Mouse (Mus musculus): Measurements from ENCODE around the gene Abhd2.

Gene Abhd2

DNA sequence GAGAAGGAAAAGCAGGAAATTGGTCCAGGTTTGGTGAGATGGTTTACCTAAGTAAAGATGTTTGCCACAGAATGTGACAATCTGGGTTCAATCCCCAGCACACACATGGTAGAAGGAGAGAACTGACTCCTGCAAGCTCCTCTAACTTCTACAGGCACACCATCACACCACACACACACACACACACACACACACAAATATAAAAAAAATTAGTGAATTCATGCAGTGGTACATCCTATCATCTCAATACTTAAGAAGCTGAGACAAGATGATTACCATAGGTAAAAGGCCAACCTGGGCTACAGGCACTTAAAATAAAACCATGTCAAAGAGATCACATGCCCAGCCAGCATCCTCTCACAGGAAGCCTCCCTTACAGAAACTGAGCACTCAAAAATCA is 101.0 kb downstream of the Abhd2 start:
- in situ Hi-C loops (cut with MboI, MseI) = loop anchor here (5.0 kb wide), 1 partner anchor 98 kb away; no protein-coding TSS in a partner anchor

DNA sequence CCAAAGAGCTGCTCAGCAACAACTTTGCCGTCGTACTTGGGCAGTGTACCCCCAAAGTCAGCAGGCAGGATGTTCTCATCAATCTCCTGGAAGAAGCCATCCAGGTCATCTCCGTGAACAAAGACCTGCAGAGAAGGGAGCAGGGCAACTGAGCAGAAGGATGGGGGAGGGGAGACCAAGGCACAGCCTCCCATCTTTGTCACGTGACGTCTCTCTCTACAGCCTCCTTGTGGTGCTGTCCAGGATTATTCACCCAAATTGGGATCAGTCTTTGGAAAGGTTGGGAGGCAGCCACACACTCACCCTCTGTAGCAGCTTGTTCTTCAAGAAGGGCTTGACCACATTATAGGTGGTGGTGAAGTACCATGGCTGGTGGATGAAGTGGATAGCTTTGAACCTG is 102.6 kb downstream of the Abhd2 start:
- in situ Hi-C loops (cut with MboI, MseI) = no loop called here

DNA sequence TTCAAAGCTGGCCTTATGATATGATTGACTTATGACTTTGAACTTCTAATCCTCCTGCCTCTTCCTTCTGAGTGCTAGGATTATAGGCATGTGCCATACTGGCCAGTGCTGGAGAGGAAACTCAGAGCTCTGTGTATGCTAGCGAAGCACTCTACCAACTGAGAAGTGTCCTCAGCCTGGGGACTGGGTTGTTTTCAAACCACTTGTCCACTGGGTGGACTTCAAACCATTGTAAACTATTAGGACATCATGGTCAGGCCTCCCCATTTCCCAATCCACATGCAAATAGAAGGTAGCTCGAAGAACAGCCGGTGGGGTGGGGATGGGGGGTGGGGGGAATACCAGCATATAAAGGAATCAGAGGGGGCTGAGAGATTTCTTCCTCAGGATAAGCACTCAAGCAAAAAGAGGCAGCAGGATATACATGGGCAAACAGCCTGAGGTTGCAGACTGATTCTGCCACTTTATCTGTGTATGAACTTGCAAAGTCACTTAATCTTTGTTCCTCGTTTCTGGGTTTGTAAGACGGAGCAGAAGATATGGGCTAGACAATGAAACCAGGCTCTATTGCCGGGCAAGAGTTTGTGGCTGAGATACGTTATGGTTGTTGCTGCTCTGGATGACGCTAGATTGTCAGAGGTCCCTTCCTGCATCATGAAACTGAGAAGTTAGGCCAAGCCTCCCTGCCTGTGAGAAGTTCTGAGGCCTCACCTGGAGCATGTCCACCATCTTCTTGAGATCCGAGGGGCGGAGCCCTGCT is 103.7 kb downstream of the Abhd2 start:
- in situ Hi-C loops (cut with MboI, MseI) = no loop called here

DNA sequence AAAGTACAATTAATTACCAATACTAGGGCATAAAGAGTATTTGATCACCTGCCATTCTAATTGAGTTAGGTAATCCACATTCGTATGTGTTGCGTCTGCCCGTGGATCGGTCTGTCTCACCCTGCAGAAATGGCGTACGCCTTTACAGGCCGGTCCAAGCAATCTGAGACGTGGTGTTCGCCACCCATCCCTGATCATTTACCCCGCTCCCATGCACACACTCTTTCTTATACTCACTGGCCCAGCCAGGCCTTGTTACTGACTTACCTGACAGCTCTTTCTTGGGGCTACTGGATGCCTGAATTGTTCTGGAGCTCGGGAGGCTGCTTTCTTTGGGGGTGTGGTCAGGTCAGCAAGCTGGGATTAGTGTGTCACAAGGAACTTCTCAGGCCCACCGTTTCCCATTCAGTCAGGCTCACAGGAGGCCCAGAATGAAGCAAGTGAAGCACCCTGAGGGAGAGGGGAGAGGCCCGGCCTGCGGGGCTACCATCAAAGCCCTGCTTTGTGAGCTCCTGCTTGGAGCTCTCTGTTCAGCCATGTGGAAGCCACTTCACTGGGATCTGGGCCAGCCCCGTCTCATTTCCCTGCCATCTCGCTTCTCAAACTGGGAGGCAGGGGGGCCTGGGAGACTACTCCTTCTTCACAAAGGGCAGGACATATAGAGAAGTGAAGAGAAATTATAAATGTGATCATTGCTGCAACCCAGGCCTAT is 113.6 kb downstream of the Abhd2 start, which contains the start of gene Rlbp1:
Gene Rlbp1 (minus strand): TSS at position 627 of the 712 bp plus-strand sequence.
- in situ Hi-C loops (cut with MboI, MseI) = no loop called here

DNA sequence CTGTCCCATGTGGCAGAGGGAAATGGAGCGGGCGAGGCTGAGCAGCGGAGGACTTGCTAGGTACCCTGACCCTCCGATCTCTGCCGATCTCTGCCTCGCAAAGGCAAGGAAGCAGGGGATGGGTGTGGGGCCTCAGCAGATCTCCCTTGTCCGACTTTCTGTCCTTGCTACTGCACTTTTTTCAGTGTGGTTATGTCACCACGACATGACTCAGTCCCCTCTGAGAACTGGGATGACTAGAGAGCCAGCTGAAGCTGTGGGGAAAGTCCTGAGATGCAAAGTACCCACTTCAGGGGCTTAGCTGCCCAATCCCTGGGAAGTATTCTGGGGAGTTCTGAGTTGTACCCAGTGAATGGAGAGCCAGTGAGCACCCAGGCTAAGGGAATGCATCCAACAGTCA is 114.1 kb downstream of the Abhd2 start:
- in situ Hi-C loops (cut with MboI, MseI) = no loop called here

DNA sequence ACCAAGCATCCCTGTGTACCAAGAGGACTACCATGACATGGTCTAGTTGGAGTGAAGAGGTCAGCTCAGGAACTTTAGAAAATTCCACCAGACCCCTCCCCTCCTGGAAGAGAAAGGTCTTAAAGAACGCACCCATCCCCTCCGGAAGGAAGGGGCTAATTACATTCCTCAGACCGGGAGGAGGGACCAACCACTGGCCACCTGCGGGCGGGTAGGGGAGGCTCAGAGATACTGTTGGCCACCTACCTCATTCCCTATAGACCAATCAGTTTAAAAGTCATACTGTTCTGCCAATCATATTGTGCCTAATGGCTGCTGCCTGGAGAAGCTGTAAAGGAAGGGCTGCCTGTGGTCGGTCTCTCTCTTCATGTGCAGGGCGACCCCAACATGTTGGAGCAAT is 115.0 kb downstream of the Abhd2 start:
- in situ Hi-C loops (cut with MboI, MseI) = no loop called here

DNA sequence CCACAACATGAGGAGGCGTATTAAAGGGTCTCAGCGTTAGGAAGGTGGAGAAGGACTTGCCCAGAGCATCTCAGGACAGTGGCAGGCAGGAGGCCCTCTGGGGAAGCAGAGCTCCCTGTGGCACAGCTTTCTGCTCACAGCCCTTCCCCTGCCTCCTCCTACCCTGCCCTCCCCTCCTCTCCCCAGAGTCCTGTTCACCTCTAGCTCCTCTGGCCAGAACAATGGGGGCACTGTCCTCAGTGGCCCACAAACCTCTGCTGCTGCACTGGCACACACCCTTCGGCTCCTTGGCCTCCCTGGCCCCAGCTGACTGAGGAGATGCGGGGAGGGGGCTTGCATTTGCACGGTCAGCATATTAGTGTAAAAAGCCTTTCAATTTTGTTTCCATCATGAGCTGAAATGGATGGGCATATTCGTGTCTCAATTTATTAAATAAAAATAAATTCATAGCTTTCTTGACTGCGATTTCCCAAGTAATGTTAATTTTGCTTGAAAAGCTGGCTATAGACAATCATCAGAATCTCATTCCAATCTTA is 115.7 kb downstream of the Abhd2 start:
- in situ Hi-C loops (cut with MboI, MseI) = no loop called here

DNA sequence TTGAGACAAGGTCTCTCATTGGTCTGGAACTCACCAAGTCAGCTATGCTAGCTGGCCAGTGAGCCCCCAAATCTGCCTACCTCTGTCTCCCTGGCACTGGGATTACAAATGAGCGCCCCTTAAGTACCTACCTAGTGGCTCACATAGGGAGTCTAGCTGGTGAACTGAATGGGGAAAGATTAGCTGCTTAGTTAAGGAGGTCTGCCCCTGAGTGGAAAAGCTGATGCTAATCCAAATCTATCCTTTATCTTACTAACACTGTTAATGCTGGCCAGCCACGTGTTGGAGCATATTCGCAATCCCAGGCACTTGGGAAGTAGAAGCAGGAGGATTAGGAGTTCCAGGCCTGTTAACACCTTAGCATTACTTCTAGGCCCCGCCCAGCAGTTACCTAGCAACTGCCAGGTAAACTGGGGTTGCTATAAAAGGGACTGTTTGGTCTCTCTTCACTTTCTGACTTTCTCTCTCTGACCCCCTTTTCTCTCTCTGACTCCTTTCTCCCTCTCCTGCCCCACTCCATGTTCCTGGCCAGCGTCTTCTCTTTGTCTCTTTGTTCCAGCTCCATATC is 117.2 kb downstream of the Abhd2 start:
- in situ Hi-C loops (cut with MboI, MseI) = no loop called here

DNA sequence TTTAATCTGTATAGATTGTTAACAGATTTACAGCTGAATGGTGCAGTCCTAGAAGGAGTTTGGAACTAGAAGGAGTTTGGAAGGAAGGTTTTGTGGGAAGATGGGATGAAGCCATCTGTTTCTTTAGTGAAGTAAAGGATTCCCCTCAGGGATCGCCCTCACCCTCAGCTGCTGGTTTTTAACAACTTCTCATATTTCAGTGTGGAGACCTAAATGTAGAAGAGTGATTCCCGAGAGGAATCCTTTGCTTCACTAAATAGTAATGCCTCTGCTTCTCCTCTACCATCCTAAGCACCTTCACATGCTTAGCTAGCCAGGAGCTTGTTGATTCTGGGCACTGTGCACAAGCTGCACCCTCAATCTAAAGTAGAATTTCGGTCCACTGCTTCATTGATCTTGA is 118.5 kb downstream of the Abhd2 start:
- in situ Hi-C loops (cut with MboI, MseI) = no loop called here

DNA sequence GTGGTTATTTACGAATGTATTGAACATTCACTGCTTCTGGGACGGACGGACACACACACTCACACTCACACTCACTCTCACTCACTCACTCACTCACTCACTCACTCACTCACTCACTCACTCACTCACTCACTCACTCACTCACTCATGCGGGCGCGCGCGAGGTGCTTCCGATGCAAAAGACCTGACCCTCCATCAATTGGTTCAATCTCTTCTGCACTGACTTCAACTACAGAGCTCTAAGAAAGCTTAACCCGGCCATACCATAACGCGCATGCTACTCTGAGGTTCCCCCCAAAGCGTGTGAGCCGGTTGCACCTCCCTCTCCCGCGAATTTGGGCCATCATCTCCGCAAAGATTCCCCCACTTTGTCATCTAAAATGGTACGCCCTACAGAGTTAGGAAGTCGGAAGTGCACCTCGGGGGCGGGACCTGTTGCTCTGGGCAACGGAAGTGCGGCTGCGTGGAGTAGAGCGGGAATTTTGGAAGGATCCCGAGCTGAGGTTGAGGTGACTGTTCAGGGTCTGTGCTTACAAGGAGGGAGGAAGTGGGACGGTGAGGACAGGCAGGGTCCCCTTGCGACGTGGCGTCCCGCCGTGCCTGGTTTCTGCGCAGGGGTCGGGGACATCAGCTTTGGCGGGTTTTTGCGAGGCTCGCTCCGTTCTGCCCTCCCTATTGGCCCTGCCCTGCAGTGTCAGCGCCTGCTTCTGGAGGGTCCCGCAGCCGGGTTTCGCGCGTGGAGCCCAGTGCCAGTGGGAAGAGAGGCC is 119.1 kb downstream of the Abhd2 start, which contains the start of gene Fanci:
Gene Fanci (plus strand): TSS at position 47 of the 767 bp plus-strand sequence.
- in situ Hi-C loops (cut with MboI, MseI) = no loop called here

DNA sequence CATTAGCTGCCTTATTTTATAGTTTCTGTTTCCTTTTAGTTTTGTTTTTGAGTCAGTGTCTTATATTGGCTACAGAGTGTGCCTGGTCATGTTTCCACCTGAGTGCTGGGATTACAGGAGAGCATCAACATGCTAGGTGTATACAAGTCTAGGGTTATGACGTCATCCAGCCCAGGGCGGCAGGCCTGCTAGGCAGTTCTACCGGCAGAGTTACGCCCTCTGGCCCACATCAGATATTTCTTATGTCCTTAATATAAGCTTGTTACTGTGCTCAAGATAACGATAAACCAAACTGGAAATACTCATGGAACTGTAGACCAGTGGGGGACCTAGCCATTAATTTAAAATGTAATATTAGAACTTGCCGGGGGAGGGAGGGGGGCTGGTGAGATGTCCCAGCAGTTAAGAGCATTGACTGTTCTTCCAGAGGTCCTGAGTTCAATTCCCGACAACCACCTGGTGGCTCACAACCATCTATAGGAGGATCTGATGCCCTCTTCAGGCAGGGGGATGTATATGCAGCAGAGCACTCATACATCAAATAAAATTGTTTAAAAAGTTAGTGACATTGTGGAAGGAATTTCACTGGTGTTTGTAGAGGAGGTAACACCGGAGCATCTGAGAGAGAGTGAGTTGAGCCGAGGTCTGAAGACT is 120.0 kb downstream of the Abhd2 start:
- in situ Hi-C loops (cut with MboI, MseI) = no loop called here

DNA sequence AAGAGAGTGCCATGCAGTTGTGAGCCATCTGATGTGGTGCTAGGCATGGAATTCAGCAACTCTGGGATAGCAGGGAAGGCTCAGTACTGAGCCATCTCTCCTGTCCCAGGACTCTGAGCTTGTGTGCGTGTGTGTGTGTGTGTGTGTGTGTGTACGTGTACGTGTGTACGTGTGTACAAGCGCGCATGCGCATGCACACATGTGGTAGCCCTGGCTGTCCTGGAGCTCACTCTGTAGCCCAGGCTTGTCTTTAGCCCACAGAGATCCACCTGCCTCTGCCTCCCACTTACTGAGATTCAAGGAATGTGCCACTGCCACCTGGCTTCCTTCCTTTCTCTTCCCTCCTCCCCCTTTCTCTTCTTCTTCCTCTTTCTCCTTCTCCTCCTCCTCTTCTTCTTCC is 120.9 kb downstream of the Abhd2 start:
- in situ Hi-C loops (cut with MboI, MseI) = no loop called here

DNA sequence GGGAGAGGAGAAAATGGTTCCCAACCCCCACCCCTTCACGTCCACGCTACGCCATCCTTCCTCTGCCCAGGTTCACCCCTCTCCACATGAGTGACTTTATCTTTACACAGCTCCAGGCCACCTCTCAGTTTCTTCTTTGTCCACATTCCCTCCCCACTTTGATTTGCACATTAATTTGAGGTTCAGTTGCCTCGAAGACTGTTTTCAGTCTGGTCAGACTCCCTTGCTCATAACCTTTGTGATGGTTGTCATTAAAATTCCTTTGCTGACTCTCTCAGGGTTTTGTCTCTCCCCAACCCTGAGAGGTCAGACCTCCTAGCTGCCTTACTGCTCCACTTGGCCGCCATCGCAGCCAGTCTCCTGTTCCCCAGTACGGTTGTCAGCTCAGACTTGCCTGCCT is 121.7 kb downstream of the Abhd2 start:
- in situ Hi-C loops (cut with MboI, MseI) = no loop called here

DNA sequence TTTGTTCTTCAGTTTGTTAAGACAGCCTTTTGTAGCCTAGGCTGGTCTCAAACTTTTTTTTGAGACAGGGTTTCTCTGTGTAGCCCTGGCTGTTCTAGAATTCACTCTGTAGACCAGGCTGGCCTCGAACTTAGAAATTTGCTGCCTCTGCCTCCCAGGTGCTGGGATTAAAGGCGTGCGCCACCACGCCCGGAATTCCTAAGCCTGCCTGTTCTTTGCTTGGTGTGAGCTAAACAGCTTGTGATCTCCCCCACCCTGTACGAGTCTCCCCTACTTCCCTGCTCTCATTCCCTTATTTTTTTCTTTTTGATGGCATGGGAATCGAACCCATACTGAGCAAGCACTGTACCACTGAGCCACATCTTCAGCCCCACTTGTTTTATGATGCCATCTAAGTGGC is 122.2 kb downstream of the Abhd2 start:
- in situ Hi-C loops (cut with MboI, MseI) = no loop called here

DNA sequence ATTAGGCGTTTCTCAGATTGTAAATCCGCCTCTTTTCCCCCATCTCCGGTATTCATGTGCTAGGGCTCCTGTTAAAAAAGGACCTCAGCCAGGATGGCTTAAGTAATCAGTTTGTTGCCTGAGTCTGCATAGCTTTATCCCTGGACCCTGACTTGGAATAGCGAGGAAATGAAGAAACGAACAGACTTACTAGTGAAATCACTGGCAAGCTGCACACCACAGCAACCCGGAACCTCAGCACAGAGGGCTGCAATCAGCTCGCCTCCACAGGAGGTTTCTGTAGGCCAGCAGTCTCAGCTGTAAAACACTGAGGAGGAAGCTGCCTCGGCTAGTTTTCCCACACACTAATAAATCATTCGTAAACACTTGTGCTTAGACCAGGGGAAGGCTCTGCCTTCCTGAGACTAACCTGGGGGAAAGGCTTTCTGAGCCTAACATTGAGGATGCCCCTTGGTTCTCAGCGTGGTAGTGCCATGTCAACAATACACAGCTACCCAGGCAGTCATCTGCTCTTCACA is 124.5 kb downstream of the Abhd2 start:
- in situ Hi-C loops (cut with MboI, MseI) = no loop called here

DNA sequence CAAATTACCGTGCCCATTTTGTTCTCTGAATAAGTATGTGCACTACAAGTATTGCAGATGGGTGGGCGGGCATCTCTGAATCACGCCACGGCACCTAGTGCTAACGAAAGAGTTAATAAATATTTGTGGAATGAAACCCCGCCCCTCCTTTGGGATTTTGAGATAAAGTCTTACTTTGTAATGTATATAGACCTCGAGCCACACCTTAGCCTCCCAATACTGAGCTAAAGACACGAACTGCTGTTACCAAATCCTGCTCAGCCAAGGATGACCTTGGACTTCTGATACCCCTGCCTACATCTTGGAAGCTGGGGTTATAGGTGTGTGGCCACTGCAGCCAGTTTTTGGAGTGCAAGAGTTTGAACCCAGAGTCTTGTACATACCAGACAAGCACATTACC is 125.4 kb downstream of the Abhd2 start:
- in situ Hi-C loops (cut with MboI, MseI) = no loop called here

DNA sequence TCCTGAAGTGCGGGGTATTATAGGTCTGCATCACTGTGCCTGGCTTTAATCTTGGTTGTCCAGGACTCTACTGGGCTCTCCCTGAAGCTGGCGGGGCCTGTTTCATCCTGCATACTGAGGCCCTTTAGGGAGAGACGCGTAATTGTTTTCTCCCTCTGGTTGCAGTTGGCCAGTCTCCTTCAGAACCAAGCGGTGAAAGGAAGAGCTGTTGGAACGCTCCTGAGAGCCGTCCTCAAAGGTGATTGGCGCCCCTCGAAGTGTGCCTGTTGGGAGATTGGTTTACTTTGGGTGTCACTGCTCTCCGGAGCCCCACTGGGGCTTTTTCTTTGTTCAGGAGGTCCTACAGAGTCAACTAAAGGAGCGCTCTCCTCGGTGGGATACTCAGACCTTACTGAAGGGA is 126.0 kb downstream of the Abhd2 start:
- in situ Hi-C loops (cut with MboI, MseI) = no loop called here

DNA sequence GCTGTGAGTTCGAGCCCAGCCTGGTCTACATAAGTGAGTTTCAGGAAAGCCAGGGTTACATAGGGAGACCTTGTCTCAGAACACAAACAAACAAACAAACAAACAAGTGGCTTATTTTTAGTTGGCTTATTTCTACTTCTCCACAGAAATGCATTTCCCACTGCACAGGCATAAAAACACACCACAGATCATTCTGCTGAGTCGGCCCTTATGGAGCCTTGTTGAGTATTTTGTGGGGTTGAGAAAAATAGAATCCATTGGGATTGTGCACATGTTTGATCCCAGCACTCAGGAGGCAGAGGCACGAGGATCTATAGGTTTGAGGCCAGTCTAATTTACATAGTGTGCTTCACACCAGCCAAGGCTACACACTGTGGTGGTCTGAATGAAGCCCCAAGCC is 127.3 kb downstream of the Abhd2 start:
- in situ Hi-C loops (cut with MboI, MseI) = no loop called here

DNA sequence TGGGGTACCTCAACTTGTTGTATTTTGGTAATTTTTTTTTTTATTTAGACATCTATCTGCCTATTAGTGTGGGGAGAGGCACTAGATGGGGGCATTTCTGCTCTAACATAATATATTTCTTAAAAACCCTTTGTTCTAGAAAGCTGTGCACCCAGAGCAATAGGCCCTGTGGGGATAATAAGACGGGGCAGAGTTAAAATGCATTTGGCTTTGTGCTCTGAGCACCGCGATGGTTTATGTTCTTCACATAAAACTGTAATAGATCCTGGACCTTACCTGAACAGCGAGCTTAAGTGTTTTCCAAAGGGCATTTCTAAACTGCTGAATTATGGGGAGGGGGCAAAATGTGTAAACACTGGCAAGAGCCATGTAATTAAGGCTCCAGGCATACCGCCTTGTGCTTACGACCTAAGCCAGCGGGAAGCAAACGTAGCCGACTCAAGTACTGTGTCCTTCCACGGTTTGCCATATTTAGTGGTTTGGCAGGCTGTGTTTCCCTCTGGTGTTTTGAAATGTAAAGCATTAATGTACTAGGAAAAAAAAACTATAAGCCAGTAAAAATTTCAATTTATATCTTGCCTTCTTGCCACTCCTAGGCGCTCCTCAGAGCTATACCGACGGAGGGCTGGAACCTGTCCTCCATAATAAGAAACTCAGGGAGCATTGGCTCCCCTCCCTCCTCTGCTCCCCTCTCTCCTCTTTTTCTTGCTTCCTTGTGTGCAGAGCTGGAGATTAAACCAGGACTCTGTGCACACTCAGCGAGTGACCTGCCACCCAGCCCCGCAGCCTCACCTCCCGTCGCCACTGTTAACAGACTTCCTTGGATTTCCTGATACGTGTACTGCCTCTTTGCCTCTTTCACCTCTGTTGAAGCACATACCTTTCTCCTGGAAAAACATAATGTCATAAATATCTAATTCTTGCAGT is 141.7 kb downstream of the Abhd2 start:
- in situ Hi-C loops (cut with MboI, MseI) = no loop called here
